Mouse (Mus musculus): ENCODE measurements around the gene Wdr95.
A peak's percentile ranks its signal among the peaks of the same experiment; 100 is the strongest.

Wdr95 gene

GRCm38 (mm10) chr5:149623815-149624675 is 95.6 kb downstream of the Wdr95 start:
- DNase-seq (ENCODE audit: low read depth, low spot score) = no peak

- no peak for DNase-seq (ENCODE audit: low read depth, low spot score)
Observed at GRCm38 (mm10) chr5:149625547-149625946, 97.1 kb downstream of the Wdr95 start.

- DNase-seq (ENCODE audit: low read depth, low spot score) = no peak
Observed at GRCm38 (mm10) chr5:149634409-149635035, 106.0 kb downstream of the Wdr95 start.

GRCm38 (mm10) chr5:149635556-149635955 is 107.1 kb downstream of the Wdr95 start:
- DNase-seq (ENCODE audit: low read depth, low spot score) = peak; percentile 58

- peak; percentile 99 for DNase-seq (ENCODE audit: low read depth, low spot score)
Observed at GRCm38 (mm10) chr5:149636075-149636920, 107.8 kb downstream of the Wdr95 start, which contains the start of gene Hsph1. Hsph1 (minus strand) TSS chr5:149636376.

- DNase-seq (ENCODE audit: low read depth, low spot score) = no peak
Observed at GRCm38 (mm10) chr5:149637306-149637705, 108.8 kb downstream of the Wdr95 start.

- DNase-seq (ENCODE audit: low read depth, low spot score) = no peak
Observed at GRCm38 (mm10) chr5:149641277-149641892, 112.9 kb downstream of the Wdr95 start.

GRCm38 (mm10) chr5:149642366-149642765 is 113.9 kb downstream of the Wdr95 start:
- no peak for DNase-seq (ENCODE audit: low read depth, low spot score)

GRCm38 (mm10) chr5:149642783-149643509 is 114.5 kb downstream of the Wdr95 start:
- DNase-seq (ENCODE audit: low read depth, low spot score) = no peak

- DNase-seq (ENCODE audit: low read depth, low spot score) = no peak
Observed at GRCm38 (mm10) chr5:149647367-149648115, 119.1 kb downstream of the Wdr95 start.

- DNase-seq (ENCODE audit: low read depth, low spot score) = no peak
Observed at GRCm38 (mm10) chr5:149648196-149648595, 119.7 kb downstream of the Wdr95 start.

- no peak for DNase-seq (ENCODE audit: low read depth, low spot score)
Observed at GRCm38 (mm10) chr5:149648895-149649406, 120.5 kb downstream of the Wdr95 start.

- DNase-seq (ENCODE audit: low read depth, low spot score) = no peak
Observed at GRCm38 (mm10) chr5:149649499-149650178, 121.2 kb downstream of the Wdr95 start.

GRCm38 (mm10) chr5:149650179-149650553 is 121.7 kb downstream of the Wdr95 start:
- no peak for DNase-seq (ENCODE audit: low read depth, low spot score)

GRCm38 (mm10) chr5:149655636-149656035 is 127.2 kb downstream of the Wdr95 start:
- DNase-seq (ENCODE audit: low read depth, low spot score) = no peak

GRCm38 (mm10) chr5:149658022-149658421 is 129.5 kb downstream of the Wdr95 start:
- DNase-seq (ENCODE audit: low read depth, low spot score) = no peak

GRCm38 (mm10) chr5:149658741-149659413 is 130.4 kb downstream of the Wdr95 start:
- DNase-seq (ENCODE audit: low read depth, low spot score) = no peak

- no peak for DNase-seq (ENCODE audit: low read depth, low spot score)
Observed at GRCm38 (mm10) chr5:149659414-149659780, 130.9 kb downstream of the Wdr95 start.

- DNase-seq (ENCODE audit: low read depth, low spot score) = no peak
Observed at GRCm38 (mm10) chr5:149661428-149661827, 132.9 kb downstream of the Wdr95 start.

Measured in CD4-positive, CD25-positive, alpha-beta regulatory T cell, adult 2 months (primary cell).